Mouse (Mus musculus) forebrain, embryonic 13.5 days (tissue): ENCODE results near the gene Olfr153. TPM values are rescaled to one million over a fixed set of nuclear protein-coding genes. Genes with fewer than 3 reads are reported as not detected.

Experiments
- polyA plus RNA-seq: library from polyadenylated mRNA; unstranded; fragments of >200 nt; fragmentation: Nextera tagmentation; extraction: Ambion mirVana; gene quantifications from 2 replicates; pipeline ENCODE4 v1.2.1, GENCODE M21; 2015

Olfr153 gene
- polyA plus RNA-seq, 1 experiment from 2014 or later, result not detected

Other genes starting within 250 kb of the Olfr153 start
- gene Olfr1118, start 224.2 kb upstream of the Olfr153 start, polyA plus RNA-seq, result not detected in 2 replicates
- gene Olfr1120, start 177.0 kb upstream of the Olfr153 start, polyA plus RNA-seq, result not detected in 2 replicates
- gene Olfr1121, start 161.9 kb upstream of the Olfr153 start, polyA plus RNA-seq, result not detected in 2 replicates
- not detected in 2 replicates for gene Olfr1122, start 145.9 kb upstream of the Olfr153 start, polyA plus RNA-seq
- not detected in 2 replicates for gene Olfr1123, start 115.2 kb upstream of the Olfr153 start, polyA plus RNA-seq
- gene Olfr1124, start 101.5 kb upstream of the Olfr153 start, polyA plus RNA-seq, result 0.13 and 0.14 TPM in 2 replicates
- gene Olfr1126, start 77.8 kb upstream of the Olfr153 start, polyA plus RNA-seq, result not detected in 2 replicates
- gene Pramel7, start 34.7 kb upstream of the Olfr153 start, polyA plus RNA-seq, result not detected in 2 replicates
- gene Pramel6, start 25.2 kb upstream of the Olfr153 start, polyA plus RNA-seq, result not detected in 2 replicates
- gene Olfr1128, start 13.7 kb downstream of the Olfr153 start, polyA plus RNA-seq, result not detected in 2 replicates
- not detected in 2 replicates for gene Olfr1129, start 42.1 kb downstream of the Olfr153 start, polyA plus RNA-seq
- gene Olfr1130, start 74.4 kb downstream of the Olfr153 start, polyA plus RNA-seq, result not detected in 2 replicates
- not detected in 2 replicates for gene Olfr1131, start 95.3 kb downstream of the Olfr153 start, polyA plus RNA-seq
- not detected in 2 replicates for gene Olfr1132, start 105.7 kb downstream of the Olfr153 start, polyA plus RNA-seq
- not detected in 2 replicates for gene Olfr1133, start 115.6 kb downstream of the Olfr153 start, polyA plus RNA-seq
- not detected in 2 replicates for gene Olfr1134, start 126.7 kb downstream of the Olfr153 start, polyA plus RNA-seq
- not detected in 2 replicates for gene Olfr1135, start 141.9 kb downstream of the Olfr153 start, polyA plus RNA-seq
- gene Olfr1136, start 162.2 kb downstream of the Olfr153 start, polyA plus RNA-seq, result not detected in 2 replicates
- gene Olfr1137, start 181.4 kb downstream of the Olfr153 start, polyA plus RNA-seq, result not detected in 2 replicates
- gene Olfr1138, start 208.2 kb downstream of the Olfr153 start, polyA plus RNA-seq, result not detected in 2 replicates
- not detected in 2 replicates for gene Olfr1140, start 212.0 kb downstream of the Olfr153 start, polyA plus RNA-seq
- gene Olfr1141, start 222.2 kb downstream of the Olfr153 start, polyA plus RNA-seq, result not detected in 2 replicates
- not detected in 2 replicates for gene Olfr152, start 247.7 kb downstream of the Olfr153 start, polyA plus RNA-seq